ENCODE assay signal across 13 mouse cellular contexts in the genomic region with DNA sequence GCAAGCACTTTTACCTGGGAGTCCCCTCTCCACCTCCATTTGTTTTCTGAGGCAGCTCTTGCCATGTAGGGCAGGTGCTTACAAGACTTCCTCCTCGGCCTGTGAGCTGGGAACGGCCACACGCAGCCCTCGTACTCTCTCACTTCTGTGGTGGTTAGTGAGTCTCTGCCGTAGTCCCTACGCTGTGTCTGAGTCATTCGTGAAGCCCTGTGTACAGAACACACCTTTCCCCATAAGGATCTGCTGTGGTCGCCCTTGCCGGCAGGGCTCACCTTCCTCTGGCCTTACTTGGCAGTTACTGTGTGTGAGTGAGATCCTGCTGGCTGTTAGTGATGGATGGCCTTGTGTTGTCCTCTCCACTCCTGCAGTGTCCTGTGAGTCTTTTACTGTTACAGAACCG. TPM values are rescaled to one million over a fixed set of nuclear protein-coding genes. Genes with fewer than 3 reads are reported as not detected.
DNase-seq lines count a peak whose midpoint lies in the region; ATAC-seq and TF ChIP-seq lines count a peak whose summit lies in the region.
"Had no signal": no experiment of that assay in that cellular context is flagged by ENCODE, and none has a peak within 500 bp of the region (broad histone marks: within the 10 kb centered on the region; RNA-seq: fewer than 3 reads in every experiment).

No protein-coding gene starts in this region.

- H3K36me3 ChIP-seq in kidney, embryonic 15.5 days = peaks cover 86% of the 10 kb centered on the region
- peaks cover 18% of the 10 kb centered on the region for H3K36me3 ChIP-seq in splenic B cell, adult 2 months (ENCODE audit: control insufficient read depth, insufficient read depth, low read length, poor library complexity, severe bottlenecking)

- no peak for TF ChIP-seq CTCF in gastrocnemius, adult 2 months (IDR thresholded peaks at IDR 0.05)

- H3K27me3 ChIP-seq in kidney, embryonic 15.5 days = no peaks in the 10 kb centered on the region
- H3K27me3 ChIP-seq in splenic B cell, adult 2 months (ENCODE audit: control insufficient read depth, insufficient read depth, low read length, poor library complexity, severe bottlenecking) = no peaks in the 10 kb centered on the region
- H3K27me3 ChIP-seq: midbrain, embryonic 15.5 days had no signal

- H3K4me1 ChIP-seq in kidney, embryonic 15.5 days = peaks cover 46% of the 10 kb centered on the region
- peaks cover 18% of the 10 kb centered on the region for H3K4me1 ChIP-seq in brown adipose tissue, adult 24 weeks (ENCODE audit: control insufficient read depth, insufficient read depth, insufficient read length, low read length)
- H3K4me1 ChIP-seq: midbrain, embryonic 15.5 days had no signal

- H3K27ac ChIP-seq in kidney, embryonic 15.5 days = peak overlapping the region; percentile 82
- H3K27ac ChIP-seq in brown adipose tissue, adult 24 weeks (replicated peaks; ENCODE audit: low read depth, low read length) = peak overlapping the region; percentile 57
- no peak overlapping the region for H3K27ac ChIP-seq in gastrocnemius, adult 2 months
- H3K27ac ChIP-seq: hindbrain, embryonic 14.5 days; midbrain, embryonic 15.5 days had no signal

- H3K4me3 ChIP-seq in kidney, embryonic 15.5 days (replicated peaks) = no peak overlapping the region
- H3K4me3 ChIP-seq in brown adipose tissue, adult 24 weeks (ENCODE audit: insufficient read depth, low read depth, low read length) = no peak overlapping the region
- H3K4me3 ChIP-seq in gastrocnemius, adult 2 months = no peak overlapping the region
- H3K4me3 ChIP-seq: midbrain, embryonic 15.5 days had no signal

- no peak for ATAC-seq in kidney, embryonic 15.5 days (replicated peaks; ENCODE audit: low FRiP score)
- ATAC-seq in CD4-positive, CD25-positive, alpha-beta regulatory T cell, adult 4 months = peak; percentile 86
- ATAC-seq: midbrain, embryonic 15.5 days had no signal

- H3K9me3 ChIP-seq in kidney, embryonic 15.5 days (replicated peaks) = no peaks in the 10 kb centered on the region
- H3K9me3 ChIP-seq: midbrain, embryonic 15.5 days had no signal

- DNase-seq in kidney, postnatal 10 days = no peak
- peak; percentile 73 for DNase-seq in splenic B cell, adult 2 months (ENCODE audit: low read depth, low spot score)
- DNase-seq in embryo, embryonic 10.5 days (ENCODE audit: low spot score) = no peak
- DNase-seq in gastrocnemius, adult 2 months = no peak
- DNase-seq in layer of hippocampus, adult 11-12 months (ENCODE audit: low spot score) = no peak
- DNase-seq: adrenal gland, postnatal 25 days; cerebellum, postnatal 14 days had no signal

- no peak overlapping the region for H3K4me2 ChIP-seq in kidney, embryonic 15.5 days
- H3K4me2 ChIP-seq: hindbrain, embryonic 14.5 days; midbrain, embryonic 15.5 days had no signal

- WGBS in kidney, embryonic 15.5 days = 68% methylated on average over 10 of the region's 10 CpGs

- intact Hi-C loops in gastrocnemius, adult 2 months (cut with DNase I) = no loop called here

- no peak overlapping the region for H3K9ac ChIP-seq in kidney, embryonic 15.5 days
- H3K9ac ChIP-seq: hindbrain, embryonic 14.5 days; midbrain, embryonic 15.5 days had no signal

RNA-seq across cellular contexts. Expression of a gene that starts 23.2 kb away (rescaled TPM):
- 45.1 and 45.9 TPM in 2 replicates for polyA plus RNA-seq in kidney, embryonic 15.5 days (2015; fragmentation: Nextera tagmentation; extraction: Ambion mirVana)
- polyA plus RNA-seq in CD4-positive, CD25-positive, alpha-beta regulatory T cell, adult 4 months (2017; shearing (Covaris generic)) = 10 to 100 TPM; 28.7 to 51.8 TPM
- polyA plus RNA-seq in brown adipose tissue, adult 24 weeks (2012; ENCODE audit: insufficient read depth, insufficient read length, missing spikeins) = 15.1 and 17.1 TPM in 2 replicates
- total RNA-seq in gastrocnemius, adult 2 months (2021) = 10 to 100 TPM; 13.3 to 13.4 TPM

RNA-seq across cellular contexts. Expression of a gene that starts 23.4 kb away (rescaled TPM):
- 82.8 and 92.6 TPM in 2 replicates for polyA plus RNA-seq in kidney, embryonic 15.5 days (2015; fragmentation: Nextera tagmentation; extraction: Ambion mirVana)
- polyA plus RNA-seq in CD4-positive, CD25-positive, alpha-beta regulatory T cell, adult 4 months (2017; shearing (Covaris generic)) = 10 to 100 TPM; 63.3 to 77.5 TPM
- 67.1 and 87.6 TPM in 2 replicates for polyA plus RNA-seq in brown adipose tissue, adult 24 weeks (2012; ENCODE audit: insufficient read depth, insufficient read length, missing spikeins)
- 10 to 100 TPM; 56.7 to 59.0 TPM for total RNA-seq in gastrocnemius, adult 2 months (2021)

RNA-seq across cellular contexts. Expression of a gene that starts 24.4 kb away (rescaled TPM):
- 75.9 and 77.2 TPM in 2 replicates for polyA plus RNA-seq in kidney, embryonic 15.5 days (2015; fragmentation: Nextera tagmentation; extraction: Ambion mirVana)
- polyA plus RNA-seq in CD4-positive, CD25-positive, alpha-beta regulatory T cell, adult 4 months (2017; shearing (Covaris generic)) = 10 to 100 TPM; 45.7 to 62.7 TPM
- 63.7 and 94.7 TPM in 2 replicates for polyA plus RNA-seq in brown adipose tissue, adult 24 weeks (2012; ENCODE audit: insufficient read depth, insufficient read length, missing spikeins)
- total RNA-seq in gastrocnemius, adult 2 months (2021) = 10 to 100 TPM; 46.5 to 53.2 TPM

RNA-seq across cellular contexts. Expression of a gene that starts 33.7 kb away (rescaled TPM):
- polyA plus RNA-seq in kidney, embryonic 15.5 days (2015; fragmentation: Nextera tagmentation; extraction: Ambion mirVana) = 41.5 and 47.1 TPM in 2 replicates
- not detected for polyA plus RNA-seq in CD4-positive, CD25-positive, alpha-beta regulatory T cell, adult 4 months (2017; shearing (Covaris generic))
- polyA plus RNA-seq in brown adipose tissue, adult 24 weeks (2012; ENCODE audit: insufficient read depth, insufficient read length, missing spikeins) = not detected in 2 replicates
- total RNA-seq in gastrocnemius, adult 2 months (2021) = not detected
- total RNA-seq: adrenal gland, postnatal 25 days; gastrocnemius, adult 18-20 months had no signal
- polyA plus RNA-seq: hindbrain, embryonic 14.5 days; midbrain, embryonic 15.5 days had no signal

RNA-seq across cellular contexts. Expression of a gene that starts 57.8 kb away (rescaled TPM):
- polyA plus RNA-seq in kidney, embryonic 15.5 days (2015; fragmentation: Nextera tagmentation; extraction: Ambion mirVana) = 13.6 and 14.5 TPM in 2 replicates
- 1 to 10 TPM; 2.3 to 3.3 TPM for polyA plus RNA-seq in CD4-positive, CD25-positive, alpha-beta regulatory T cell, adult 4 months (2017; shearing (Covaris generic))
- 16.9 and 22.4 TPM in 2 replicates for polyA plus RNA-seq in brown adipose tissue, adult 24 weeks (2012; ENCODE audit: insufficient read depth, insufficient read length, missing spikeins)
- 10 to 100 TPM; 46.7 to 58.9 TPM for total RNA-seq in gastrocnemius, adult 2 months (2021)
